1 mouse cellular context compared by ENCODE assay signal in the genomic region with DNA sequence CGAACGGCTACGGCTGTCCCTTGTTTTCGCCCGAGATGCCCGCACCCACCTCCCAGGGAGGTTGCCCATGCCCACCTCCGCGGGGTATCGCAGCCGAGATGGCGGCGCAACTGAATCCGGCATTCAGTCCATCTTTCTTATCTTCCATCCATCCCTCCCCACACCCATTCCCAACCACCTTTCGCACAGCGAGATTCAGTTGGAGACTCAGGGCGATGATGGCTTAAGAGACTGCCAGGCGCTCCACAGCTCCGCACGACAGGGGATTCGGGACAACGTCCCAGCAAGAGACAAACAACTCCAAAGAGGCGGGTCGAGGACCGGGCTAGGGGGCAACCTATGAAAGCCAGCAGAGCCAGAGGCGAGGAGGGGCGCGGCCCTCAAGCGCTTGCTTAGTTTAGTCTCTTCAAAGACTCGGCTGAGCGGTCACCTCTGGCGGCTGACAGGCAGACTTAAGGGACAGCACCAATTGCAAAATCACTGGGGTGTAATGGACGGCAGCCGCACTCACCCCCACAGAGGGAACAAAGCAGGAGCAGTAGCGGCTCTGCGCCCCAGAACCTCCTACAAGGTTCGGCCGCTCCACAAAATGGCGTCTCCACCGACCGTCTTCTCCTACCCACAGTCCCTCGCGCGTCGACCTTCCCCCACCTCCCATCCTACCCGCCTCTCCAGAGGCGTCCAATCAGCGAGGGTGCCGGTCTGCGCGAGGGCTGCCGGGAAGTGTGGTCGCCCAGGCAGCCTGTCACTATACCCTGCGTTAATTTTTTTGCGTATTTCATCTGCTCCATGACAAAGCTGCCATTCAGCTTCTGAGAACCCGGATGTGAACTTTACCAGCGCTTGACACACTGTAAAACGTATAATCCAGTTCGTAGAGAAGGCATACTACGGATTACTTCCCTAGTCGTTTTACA.
TF ChIP-seq lines count a peak whose summit lies in the region.

A gene (minus strand): TSS at position 623 of the 917 bp plus-strand sequence.

TF ChIP-seq in CH12.LX, 34 proteins besides CTCF, POLR2A, EP300 and RAD21 (continued from another document):
- peak; percentile 93 for TF ChIP-seq POLR2AphosphoS2 (IDR thresholded peaks at IDR 0.05; ENCODE audit: low read depth, low read length)
- no peak for TF ChIP-seq ZKSCAN1 (IDR thresholded peaks at IDR 0.05; ENCODE audit: borderline replicate concordance, low read depth, low read length)
- peak; percentile 80; the same call in 1 of the 2 replicates for TF ChIP-seq KAT2A (IDR thresholded peaks at IDR 0.05; ENCODE audit: insufficient replicate concordance, low read length)
- no peak for TF ChIP-seq JUN (IDR thresholded peaks at IDR 0.05; ENCODE audit: insufficient read depth, low read depth, low read length)
- no peak for TF ChIP-seq CHD2 (IDR thresholded peaks at IDR 0.05; ENCODE audit: low read length)
- peak; percentile 79 for TF ChIP-seq ZNF384 (IDR thresholded peaks at IDR 0.05; ENCODE audit: low read depth, low read length)
- peak; percentile 49; the same call in 1 of the 2 replicates for TF ChIP-seq MEF2A (IDR thresholded peaks at IDR 0.05; ENCODE audit: borderline replicate concordance, low read depth, low read length)
- peak; percentile 75 for TF ChIP-seq CHD1 (IDR thresholded peaks at IDR 0.05; ENCODE audit: low read depth, low read length)
- TF ChIP-seq NRF1 (IDR thresholded peaks at IDR 0.05; ENCODE audit: low read depth, low read length) = peak; percentile 73
- peak; percentile 90 for TF ChIP-seq HCFC1 (IDR thresholded peaks at IDR 0.05; ENCODE audit: low read depth, low read length)
- no peak for TF ChIP-seq MAX (IDR thresholded peaks at IDR 0.05; ENCODE audit: low read length)
- TF ChIP-seq MAFK (IDR thresholded peaks at IDR 0.05; ENCODE audit: insufficient replicate concordance, low read length) = no peak
